Mouse (Mus musculus) stomach, postnatal 0 days (tissue): Measurements from ENCODE around the gene Tbc1d8b. TPM values are rescaled to one million over a fixed set of nuclear protein-coding genes. Genes with fewer than 3 reads are reported as not detected.
A peak's percentile ranks its signal among the peaks of the same experiment; 100 is the strongest.
"Not testable (repeated sequence)": the region's sequence is repeated elsewhere in the genome, so short reads cannot be mapped to it uniquely, and the experiment has no call there.

ENCODE experiments used
- ATAC-seq: fragments of 200-750 bp; cut with Nextera tagmentation; 2 replicates; pipeline ENCODE4 v1.8.0; 2017; ENCODE audit not compliant: low FRiP score, low TSS enrichment
- DNase-seq: peaks from one replicate; pipeline ENCODE4 v3.0.0-alpha.2; 2016; ENCODE audit warnings: low spot score
- H3K27ac ChIP-seq: fragments of 300-500 bp; sonication (generic); replicated peaks from 2 replicates; pipeline ENCODE4 v1.5.1; 2014; ENCODE audit warnings: mild to moderate bottlenecking, control low read depth
- H3K27me3 ChIP-seq: fragments of 300-500 bp; sonication (generic); 2 replicates; pipeline ENCODE4 v1.6.1; 2014; ENCODE audit warnings: low read length; ENCODE audit not compliant: control insufficient read depth, insufficient read depth
- H3K36me3 ChIP-seq: fragments of 300-500 bp; sonication (generic); 2 replicates; pipeline ENCODE4 v1.6.1; 2014; ENCODE audit warnings: low read length, mixed read lengths; ENCODE audit not compliant: control insufficient read depth, insufficient read depth
- H3K4me1 ChIP-seq: fragments of 300-500 bp; sonication (generic); replicated peaks from 2 replicates; pipeline ENCODE4 v1.6.1; 2014; ENCODE audit warnings: antibody characterized with exemption; ENCODE audit not compliant: control insufficient read depth, insufficient read depth
- H3K4me2 ChIP-seq: fragments of 300-500 bp; sonication (generic); replicated peaks from 2 replicates; pipeline ENCODE4 v1.6.1; 2014; ENCODE audit warnings: low read depth, mild to moderate bottlenecking, control low read depth, moderate library complexity
- H3K4me3 ChIP-seq: fragments of 300-500 bp; sonication (generic); 2 replicates; pipeline ENCODE4 v1.5.1; 2014; ENCODE audit warnings: low read depth, low read length, control low read depth
- H3K9ac ChIP-seq: fragments of 300-500 bp; sonication (generic); 2 replicates; pipeline ENCODE4 v1.6.1; 2014; ENCODE audit warnings: mild to moderate bottlenecking, low read length, control low read depth, mixed read lengths
- H3K9me3 ChIP-seq: fragments of 300-500 bp; sonication (generic); 2 replicates; pipeline ENCODE4 v1.6.1; 2016; ENCODE audit warnings: low read length; ENCODE audit not compliant: control insufficient read depth
- CTCF ChIP-seq: IDR thresholded peaks from 2 replicates; pipeline ENCODE4 v1.5.1; 2016; ENCODE audit warnings: antibody characterized with exemption, low read depth, mild to moderate bottlenecking, moderate library complexity
- EP300 ChIP-seq: optimal IDR thresholded peaks from 2 replicates; pipeline ENCODE3; 2016; ENCODE audit warnings: antibody characterized with exemption
- WGBS: fragments of 180-500 bp; shearing (Covaris S2); extraction: QIAGEN DNeasy Blood & Tissue Kit; methylation state at CpG from one replicate; pipeline ENCODE4 v1.1.7; 2014; 5-methylcytosine and 5-hydroxymethylcytosine counted together
- polyA plus RNA-seq: library from polyadenylated mRNA; unstranded; fragments of >200 nt; fragmentation: Nextera tagmentation; extraction: Ambion mirVana; gene quantifications from 2 replicates; pipeline ENCODE4 v1.2.1, GENCODE M21; 2015

The Tbc1d8b gene
- polyA plus RNA-seq, 1 experiment from 2014 or later: 1.8 TPM

- no peaks in the 10 kb centered on the region for H3K36me3 ChIP-seq
- H3K27me3 ChIP-seq: no peaks in the 10 kb centered on the region
- TF ChIP-seq CTCF (no peak), EP300 (no peak)
- WGBS: 86% methylated on average over 5 of the region's 5 CpGs
- H3K4me1 ChIP-seq: no peaks in the 10 kb centered on the region
- no peak overlapping the region for H3K27ac ChIP-seq
- no peak overlapping the region for H3K4me3 ChIP-seq
- DNase-seq (no peak), ATAC-seq (no peak)
- H3K4me2 ChIP-seq: no peak overlapping the region
- H3K9me3 ChIP-seq: no peaks in the 10 kb centered on the region
- no peak overlapping the region for H3K9ac ChIP-seq
Measured at GRCm38 (mm10) chrX:139737066-139737465, 52.3 kb downstream of the Tbc1d8b start.

DNA sequence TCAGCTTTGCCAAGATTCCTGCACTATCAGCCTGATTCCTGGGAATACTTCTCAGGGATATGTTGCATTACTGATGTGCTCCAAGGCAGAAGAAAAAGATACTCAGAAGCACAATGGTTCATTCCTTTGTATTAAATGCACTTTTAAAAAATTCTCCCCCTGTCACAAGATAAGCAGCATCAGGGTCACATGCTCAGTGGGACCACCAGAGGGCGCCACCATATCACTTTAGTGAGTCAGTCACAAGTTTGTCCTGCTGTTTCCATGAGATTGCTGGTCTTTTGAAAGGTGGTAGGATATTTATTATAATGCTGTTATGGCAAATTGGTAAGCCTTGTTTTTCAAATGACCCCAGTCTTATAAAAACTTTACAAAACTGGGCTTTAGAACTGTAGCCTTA, 67.1 kb downstream of the Tbc1d8b start:
- TF ChIP-seq EP300 (no peak), CTCF (peak; percentile 76)
- Histone ChIP-seq H3K27me3 (no peaks in the 10 kb centered on the region), H3K9ac (no peak overlapping the region), H3K4me3 (no peak overlapping the region), H3K4me2 (no peak overlapping the region), H3K9me3 (no peaks in the 10 kb centered on the region), H3K36me3 (no peaks in the 10 kb centered on the region), H3K4me1 (no peaks in the 10 kb centered on the region), H3K27ac (no peak overlapping the region)
- 0% methylated on average over 1 of the region's 1 CpGs for WGBS
- ATAC-seq (no peak), DNase-seq (peak; percentile 53)

GRCm38 (mm10) chrX:139758634-139759033, 73.8 kb downstream of the Tbc1d8b start:
- not testable (repeated sequence) for H3K4me1 ChIP-seq, H3K4me2 ChIP-seq, H3K36me3 ChIP-seq, ATAC-seq, H3K27ac ChIP-seq, H3K9ac ChIP-seq, DNase-seq, H3K9me3 ChIP-seq, H3K27me3 ChIP-seq, H3K4me3 ChIP-seq
- 70% methylated on average over 3 of the region's 3 CpGs for WGBS

- no peak for ATAC-seq
- Histone ChIP-seq H3K9ac (no peak overlapping the region), H3K4me1 (no peaks in the 10 kb centered on the region), H3K4me2 (no peak overlapping the region), H3K9me3 (no peaks in the 10 kb centered on the region), H3K27ac (no peak overlapping the region), H3K27me3 (no peaks in the 10 kb centered on the region), H3K4me3 (no peak overlapping the region), H3K36me3 (no peaks in the 10 kb centered on the region)
- WGBS: 77% methylated on average over 2 of the region's 2 CpGs
- TF ChIP-seq EP300: no peak
- peak; percentile 70 for TF ChIP-seq CTCF
- DNase-seq: peak; percentile 30
Measured at GRCm38 (mm10) chrX:139762546-139762945, 77.8 kb downstream of the Tbc1d8b start.

- DNase-seq: no peak
- Histone ChIP-seq H3K9me3 (no peaks in the 10 kb centered on the region), H3K36me3 (no peaks in the 10 kb centered on the region), H3K4me3 (no peak overlapping the region), H3K27ac (no peak overlapping the region), H3K4me1 (no peaks in the 10 kb centered on the region), H3K27me3 (no peaks in the 10 kb centered on the region), H3K9ac (no peak overlapping the region), H3K4me2 (no peak overlapping the region)
- ATAC-seq: no peak
- 75% methylated on average over 13 of the region's 13 CpGs for WGBS
- no peak for TF ChIP-seq CTCF
- TF ChIP-seq EP300: no peak
Measured at GRCm38 (mm10) chrX:139769975-139770637, 85.3 kb downstream of the Tbc1d8b start.

DNA sequence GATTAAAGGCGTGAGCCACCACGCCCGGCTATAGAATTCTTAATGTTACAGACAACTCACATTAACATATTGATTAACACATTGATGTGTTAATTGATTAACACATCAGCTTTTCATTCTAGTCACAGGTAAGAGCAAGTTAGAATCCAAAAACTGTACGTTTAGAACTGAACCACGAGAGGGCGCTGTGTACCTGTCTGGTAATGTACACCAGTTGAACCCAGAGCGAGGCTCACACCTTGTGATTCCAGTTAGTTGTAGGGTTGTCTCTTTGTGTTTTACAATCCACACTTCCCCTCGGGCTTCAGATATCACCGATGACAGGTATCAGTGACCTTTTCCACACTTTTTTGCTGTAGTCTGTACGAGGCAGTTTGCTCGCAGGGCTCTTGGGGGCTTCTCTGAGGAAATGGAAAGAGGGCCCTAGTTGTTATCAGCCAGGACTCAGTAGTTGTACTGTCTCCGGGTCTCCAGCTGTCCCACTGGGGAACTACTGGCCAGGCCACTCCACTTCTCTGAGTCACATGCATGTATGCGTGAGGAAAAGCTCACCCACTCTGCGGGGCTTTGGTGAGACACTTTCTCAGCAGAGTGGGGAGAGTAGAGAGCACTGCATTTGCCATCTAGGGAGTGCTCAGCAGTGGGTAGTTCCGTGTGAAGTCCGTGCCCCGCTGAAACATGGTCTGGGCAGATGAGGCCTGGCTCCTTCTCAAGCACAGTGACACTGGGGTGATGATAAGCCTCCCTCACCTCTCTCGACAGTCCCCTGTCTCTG, 89.7 kb downstream of the Tbc1d8b start:
- Histone ChIP-seq H3K4me3 (no peak overlapping the region), H3K4me1 (no peaks in the 10 kb centered on the region), H3K36me3 (no peaks in the 10 kb centered on the region), H3K4me2 (no peak overlapping the region), H3K9ac (no peak overlapping the region), H3K27ac (no peak overlapping the region), H3K9me3 (no peaks in the 10 kb centered on the region), H3K27me3 (no peaks in the 10 kb centered on the region)
- ATAC-seq (0 out of 2 replicates have a peak, but pooled peaks have one; percentile 57), DNase-seq (peak; percentile 47)
- 30% methylated on average over 18 of the region's 18 CpGs for WGBS
- TF ChIP-seq EP300: no peak
- TF ChIP-seq CTCF: peak; percentile 80
